Mouse (Mus musculus): Measurements from ENCODE around the gene Izumo2.
A peak's percentile ranks its signal among the peaks of the same experiment; 100 is the strongest.

Gene Izumo2

GRCm38 (mm10) chr7:44708574-44708973 lies at the start of gene Izumo2:
Izumo2 (plus strand) TSS chr7:44708742.
- DNase-seq (ENCODE audit: low spot score in 2 of 2), result no peak

DNA sequence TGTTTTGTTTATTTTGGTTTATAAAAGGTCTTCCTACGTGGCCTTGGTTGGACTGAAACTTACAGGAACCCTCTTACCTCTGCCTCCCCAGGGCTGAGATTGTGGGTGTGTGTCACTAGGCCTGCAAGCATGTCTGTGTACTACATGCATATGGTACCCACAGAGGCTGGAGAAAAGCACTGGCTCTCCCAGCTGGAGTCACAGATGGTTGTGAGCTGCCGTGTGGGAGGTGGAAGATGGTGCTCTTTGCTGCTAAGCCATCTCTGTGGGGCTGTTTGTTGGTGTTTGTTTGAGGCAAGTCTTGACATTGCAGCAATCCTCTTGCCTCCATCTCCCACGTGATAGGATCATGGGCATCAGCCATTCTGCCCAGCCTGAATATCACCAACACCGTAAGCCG lies 47.3 kb upstream of the Izumo2 start:
- no peak for DNase-seq (ENCODE audit: low spot score in 2 of 2)

GRCm38 (mm10) chr7:44662168-44662567 lies 46.4 kb upstream of the Izumo2 start:
- no peak for DNase-seq (ENCODE audit: low spot score in 2 of 2)

DNA sequence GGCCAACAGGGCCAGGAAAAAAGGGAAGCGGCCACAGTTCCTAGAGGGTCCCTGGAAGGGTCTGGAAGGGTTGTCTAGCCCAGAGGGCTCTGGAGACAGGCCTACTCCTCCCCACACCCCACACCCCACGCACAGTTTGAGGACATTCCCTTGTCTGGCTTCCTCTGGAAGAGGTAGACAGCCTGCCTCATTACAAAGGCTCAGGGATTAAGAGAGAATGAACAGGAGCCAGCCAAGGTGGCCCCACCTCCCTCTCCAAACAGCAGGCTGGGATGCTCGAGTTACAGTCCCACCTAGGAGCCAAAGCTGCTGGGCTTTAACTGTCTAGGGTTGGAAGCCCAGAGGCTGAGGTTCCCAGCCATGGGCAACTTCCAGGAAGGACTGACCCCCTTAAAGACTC lies 46.0 kb upstream of the Izumo2 start:
- no peak for DNase-seq (ENCODE audit: low spot score in 2 of 2)

DNA sequence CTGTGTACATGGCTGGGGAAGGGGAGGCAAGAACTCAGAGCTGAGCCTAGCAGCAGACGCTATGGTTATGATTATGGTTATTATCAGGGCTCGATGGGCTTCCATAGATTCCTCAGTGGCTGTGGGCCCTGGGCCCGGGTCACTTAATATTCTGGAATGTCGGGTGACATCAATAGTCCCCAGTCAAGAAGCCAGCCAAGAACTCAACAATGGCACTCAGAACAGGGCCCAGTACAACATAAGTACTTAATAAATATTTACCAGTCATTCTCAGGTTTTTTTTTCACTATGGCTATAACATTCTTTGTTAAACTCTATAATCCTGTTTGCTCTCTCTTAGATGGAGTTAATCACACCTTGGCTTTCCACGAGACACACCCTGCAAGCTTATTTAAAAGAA lies 45.0 kb upstream of the Izumo2 start:
- DNase-seq (ENCODE audit: low spot score in 2 of 2), result no peak

DNA sequence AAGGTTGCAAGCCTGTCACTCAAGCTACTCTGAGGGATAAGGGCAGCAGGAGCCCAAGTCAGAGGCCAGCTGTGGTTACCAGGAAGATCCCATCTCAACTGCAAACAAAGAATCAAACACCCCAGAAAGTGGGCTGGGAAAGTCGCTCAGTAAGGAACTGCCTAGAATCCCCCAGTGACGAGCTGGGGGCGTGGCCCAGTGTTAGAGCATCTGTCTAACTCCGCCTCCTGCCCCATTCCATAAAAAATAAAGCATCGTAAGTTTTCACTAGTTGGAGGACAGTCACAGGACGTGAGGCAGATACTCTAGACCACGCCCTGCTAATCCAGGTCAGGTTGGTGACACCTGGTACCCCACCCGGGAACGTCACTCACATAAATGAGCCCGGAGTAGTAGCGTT lies 43.8 kb upstream of the Izumo2 start:
- DNase-seq (ENCODE audit: low spot score in 2 of 2), result no peak

DNA sequence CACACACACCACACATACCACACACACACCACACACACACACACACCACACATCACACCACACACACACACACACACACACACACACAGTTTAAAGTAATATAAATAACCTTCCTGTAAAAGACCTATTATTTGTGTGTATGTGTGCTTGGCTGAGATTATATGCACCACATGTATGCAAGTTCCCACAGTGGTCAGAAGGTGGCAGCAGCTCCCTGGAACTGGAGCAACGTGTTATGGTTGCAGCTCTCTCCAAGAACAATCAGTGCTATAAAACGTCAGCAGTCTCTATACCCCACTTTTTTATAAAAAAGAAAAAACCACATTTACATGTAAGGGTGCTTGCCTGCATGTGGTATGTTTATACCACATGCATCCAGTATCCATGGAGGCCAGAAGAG lies 42.1 kb upstream of the Izumo2 start:
- DNase-seq (ENCODE audit: low spot score in 2 of 2), result no peak

DNA sequence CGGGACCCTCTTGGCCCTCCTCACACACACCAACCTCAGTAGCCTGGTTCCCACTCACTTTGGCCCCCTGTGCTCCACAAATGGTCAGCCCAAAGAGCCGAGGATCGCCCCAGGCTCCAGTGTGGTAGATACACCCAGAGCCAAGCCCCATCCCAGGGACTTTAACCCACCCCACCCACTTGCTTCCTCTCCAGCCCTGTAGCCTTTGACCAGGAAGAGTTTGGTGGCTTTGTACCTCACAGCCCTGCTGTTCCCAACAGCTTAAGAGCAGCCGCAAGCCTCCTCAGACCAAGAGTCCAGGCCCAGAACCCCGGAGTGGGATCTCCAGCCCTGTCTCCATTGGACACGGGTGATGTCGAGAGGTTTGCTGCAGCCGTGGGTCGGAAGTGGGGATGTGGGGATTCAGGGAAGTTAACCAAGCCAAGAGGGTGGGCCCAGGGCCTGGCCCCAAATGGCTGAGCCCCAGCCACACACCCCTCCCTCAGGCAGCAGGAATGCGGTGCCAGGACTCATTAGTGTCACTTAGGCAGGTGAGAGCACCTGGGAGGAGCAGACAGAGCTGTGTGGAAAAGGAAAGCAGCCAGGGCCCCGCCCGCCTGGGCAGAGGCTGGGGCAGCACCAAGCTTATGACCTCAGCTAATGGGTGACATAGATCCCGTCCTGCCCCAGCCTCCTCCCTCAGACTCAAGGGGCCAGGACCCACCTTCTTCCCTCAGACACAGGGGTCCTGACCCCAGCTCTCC lies 40.4 kb upstream of the Izumo2 start:
- DNase-seq (ENCODE audit: low spot score in 2 of 2), result no peak

GRCm38 (mm10) chr7:44669103-44669502 lies 39.4 kb upstream of the Izumo2 start:
- no peak for DNase-seq (ENCODE audit: low spot score in 2 of 2)

- peak; percentile 38 to 68 for DNase-seq (ENCODE audit: low spot score in 2 of 2)
These were observed 37.7 kb upstream of the Izumo2 start, which contains the start of gene Myh14 for GRCm38 (mm10) chr7:44670803-44671202. Myh14 (minus strand) TSS chr7:44670843.

- no peak for DNase-seq (ENCODE audit: low spot score in 2 of 2)
These were observed 36.3 kb upstream of the Izumo2 start for GRCm38 (mm10) chr7:44672193-44672592.

- DNase-seq (ENCODE audit: low spot score in 2 of 2), result no peak
These were observed 34.0 kb upstream of the Izumo2 start for GRCm38 (mm10) chr7:44674511-44674910.

- no peak for DNase-seq (ENCODE audit: low spot score in 2 of 2)
These were observed 33.4 kb upstream of the Izumo2 start for GRCm38 (mm10) chr7:44675171-44675570.

GRCm38 (mm10) chr7:44676126-44676525 lies 32.4 kb upstream of the Izumo2 start:
- no peak for DNase-seq (ENCODE audit: low spot score in 2 of 2)

DNA sequence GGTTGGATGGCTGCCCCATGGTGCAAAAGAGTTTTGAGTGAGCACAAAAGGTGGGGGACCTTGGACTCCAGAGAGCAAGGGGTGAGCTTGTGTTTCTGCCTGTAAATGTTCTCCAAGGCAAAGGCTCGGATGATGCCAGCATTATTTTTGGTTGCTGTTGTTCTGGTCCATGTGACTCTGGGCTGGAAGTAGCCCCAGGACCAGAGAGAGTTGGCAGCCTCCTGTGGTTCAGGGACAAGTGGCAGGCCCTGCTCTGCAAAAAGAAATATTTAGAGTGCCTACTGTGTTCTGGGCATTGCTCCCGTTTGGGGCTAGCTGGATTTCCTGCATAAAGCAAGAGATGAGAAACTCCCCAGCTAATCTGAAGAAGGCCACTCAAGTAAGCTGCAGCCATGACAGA lies 31.9 kb upstream of the Izumo2 start:
- DNase-seq (ENCODE audit: low spot score in 2 of 2), result no peak

DNA sequence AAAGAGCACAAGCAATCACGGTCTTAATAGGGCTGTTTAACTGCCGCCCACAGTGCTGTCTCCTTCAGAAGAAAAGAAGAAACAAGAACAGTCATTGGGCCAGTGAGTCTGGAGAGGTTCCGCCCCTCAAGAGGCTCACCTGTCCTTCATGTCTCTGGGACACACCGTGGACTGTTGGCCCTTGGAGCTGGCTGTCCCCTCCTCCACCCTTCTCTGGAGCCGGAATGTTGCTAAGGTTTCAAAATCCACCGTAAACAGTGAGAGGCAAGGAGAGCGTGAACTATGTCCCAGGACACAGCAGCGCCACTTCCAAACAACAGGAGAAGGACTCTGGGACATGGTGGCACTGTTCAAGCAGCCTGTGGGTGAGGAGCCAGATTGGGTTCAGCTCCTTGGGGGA lies 24.9 kb upstream of the Izumo2 start:
- no peak for DNase-seq (ENCODE audit: low spot score in 2 of 2)

GRCm38 (mm10) chr7:44685531-44686402 lies 22.8 kb upstream of the Izumo2 start:
- no peak for DNase-seq (ENCODE audit: low spot score in 2 of 2)

- DNase-seq (ENCODE audit: low spot score in 2 of 2), result no peak
These were observed 19.7 kb upstream of the Izumo2 start for GRCm38 (mm10) chr7:44688890-44689289.

GRCm38 (mm10) chr7:44689331-44689730 lies 19.2 kb upstream of the Izumo2 start:
- no peak for DNase-seq (ENCODE audit: low spot score in 2 of 2)

- DNase-seq (ENCODE audit: low spot score in 2 of 2), result no peak
These were observed 14.9 kb upstream of the Izumo2 start for GRCm38 (mm10) chr7:44693427-44694175.

GRCm38 (mm10) chr7:44695223-44695622 lies 13.3 kb upstream of the Izumo2 start:
- DNase-seq (ENCODE audit: low spot score in 2 of 2), result no peak

GRCm38 (mm10) chr7:44697191-44697710 lies 11.3 kb upstream of the Izumo2 start:
- DNase-seq (ENCODE audit: low spot score in 2 of 2), result no peak
